Mouse (Mus musculus) spleen, adult 18-20 months (tissue): ENCODE measurements around the gene Pip5k1c.
A peak's percentile ranks its signal among the peaks of the same experiment; 100 is the strongest.

Experiments
- DNase-seq, 2 experiments: peaks; one replicate each; pipeline ENCODE4 v3.0.0; 2022; ENCODE audit warnings: mixed read lengths in 2 of 2

Gene Pip5k1c

DNA sequence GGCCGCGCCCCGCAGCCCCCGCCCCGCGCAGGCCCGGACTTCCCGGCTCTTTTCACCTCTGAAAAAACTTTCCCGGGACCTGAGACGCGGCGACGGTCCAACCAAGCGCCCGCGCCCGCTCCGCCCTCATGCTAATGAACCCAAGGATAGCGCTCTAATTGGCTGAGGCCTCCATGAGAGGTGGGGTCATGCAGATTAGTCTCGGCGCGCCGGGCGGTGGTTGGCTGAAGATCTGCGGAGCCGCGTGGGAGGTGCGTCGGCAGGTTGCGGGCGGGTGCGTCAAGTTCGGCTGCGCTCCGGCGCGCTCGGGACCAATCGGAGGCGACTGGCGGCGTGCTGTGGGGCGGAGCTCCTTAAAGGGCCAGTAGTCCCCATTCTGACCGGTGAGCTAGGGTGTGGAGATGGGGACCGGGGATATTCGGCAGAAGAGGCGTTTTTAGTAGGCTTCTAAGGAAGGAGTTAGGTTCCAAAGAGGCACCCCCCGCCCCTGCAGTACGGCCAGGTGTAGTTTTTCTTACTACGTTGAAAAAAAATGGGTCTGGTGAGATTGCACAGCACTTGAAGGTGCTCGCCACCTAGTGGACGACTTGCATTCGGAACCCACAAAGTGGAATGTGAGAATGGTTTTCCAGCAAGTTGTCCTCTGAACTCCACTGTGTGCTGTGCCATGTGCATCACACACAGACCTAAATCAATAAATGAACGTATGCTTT lies 57.7 kb downstream of the Pip5k1c start, which contains the start of gene Hmg20b:
Gene Hmg20b (minus strand): TSS at position 130 of the 713 bp plus-strand sequence.
- peak; percentile 97 to 99 for DNase-seq

DNA sequence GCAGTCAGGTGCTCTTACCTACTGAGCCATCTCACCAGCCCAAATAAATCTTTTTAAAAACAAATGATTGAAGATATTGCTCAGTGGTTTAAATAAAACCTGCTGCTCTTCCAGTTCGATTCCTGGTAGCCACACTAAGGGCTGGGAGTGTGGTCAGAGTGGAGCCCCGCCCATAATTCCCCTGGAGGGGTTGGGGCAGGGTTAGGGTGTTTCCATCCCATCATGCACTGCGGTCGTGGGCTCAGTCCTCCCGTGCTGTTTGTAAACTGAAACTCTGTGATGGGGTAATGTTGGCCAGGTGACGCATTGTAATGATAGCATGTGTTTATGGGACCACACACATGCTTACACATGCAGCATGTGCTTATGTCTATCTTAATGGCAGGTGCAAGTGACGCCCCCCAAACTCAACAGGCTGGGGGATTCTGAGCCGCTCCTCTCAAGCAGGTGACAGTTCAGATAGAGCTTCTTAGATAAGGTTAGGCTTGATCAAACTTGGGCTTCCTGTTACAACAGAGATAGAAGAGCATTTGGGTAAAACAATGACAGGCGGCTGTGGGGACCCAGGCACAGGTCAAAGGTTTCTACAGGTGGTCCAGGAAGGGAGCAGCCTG lies 59.0 kb downstream of the Pip5k1c start:
- DNase-seq = no peak

DNA sequence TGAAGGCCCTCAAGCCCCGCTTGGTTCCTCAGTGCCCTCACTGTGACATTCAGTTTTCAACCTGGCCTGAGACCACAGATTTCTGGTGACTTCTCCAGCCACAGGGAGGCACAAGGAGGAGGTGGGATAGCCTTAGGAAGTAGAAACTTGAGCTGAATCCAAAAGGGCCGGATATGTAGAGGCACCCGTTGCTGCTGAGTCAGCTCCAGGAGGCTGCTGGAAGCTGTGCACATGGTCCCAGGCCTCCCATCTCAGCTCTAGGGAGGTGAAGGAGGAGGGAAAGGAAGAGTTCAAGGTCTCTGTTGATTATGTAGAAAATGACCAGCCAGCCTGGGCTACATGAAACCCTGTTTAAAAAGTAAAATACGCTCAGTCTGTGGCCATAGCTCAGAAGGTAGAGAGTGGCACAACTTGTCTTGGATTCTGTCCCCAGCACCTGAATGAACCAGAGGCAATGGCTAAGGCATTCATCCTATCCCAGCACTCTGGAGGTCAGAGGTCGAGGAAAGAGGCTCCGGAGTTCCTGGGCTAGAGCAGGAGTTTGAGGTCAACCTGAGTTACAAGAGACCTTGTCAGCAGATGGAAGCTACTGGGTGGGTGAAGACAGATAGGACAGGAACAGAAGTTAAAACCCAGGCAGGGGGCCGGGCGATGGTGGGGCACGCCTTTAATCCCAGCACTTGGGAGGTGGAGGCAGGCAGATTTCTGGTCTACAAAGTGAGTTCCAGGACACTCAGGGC lies 62.1 kb downstream of the Pip5k1c start:
- no peak for DNase-seq

DNA sequence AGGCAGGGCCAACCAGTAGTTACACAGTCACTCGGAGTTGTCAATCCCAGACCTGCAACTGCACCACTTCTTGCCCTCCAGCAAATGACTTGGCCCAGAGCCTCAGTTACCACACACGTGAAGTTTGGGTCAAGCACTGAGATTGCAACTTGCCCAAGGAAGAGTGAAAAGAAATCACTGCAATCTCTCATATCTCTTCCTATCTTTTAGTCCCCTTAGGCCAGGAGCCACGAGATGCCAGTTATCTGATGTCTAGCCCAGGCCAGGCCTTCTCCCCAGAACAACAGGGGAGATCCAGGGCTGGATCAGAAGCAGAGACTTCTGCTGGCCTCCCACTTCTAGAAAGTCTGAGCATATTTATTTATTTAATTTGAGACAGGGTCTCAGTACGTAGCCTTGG lies 62.8 kb downstream of the Pip5k1c start:
- DNase-seq = no peak

DNA sequence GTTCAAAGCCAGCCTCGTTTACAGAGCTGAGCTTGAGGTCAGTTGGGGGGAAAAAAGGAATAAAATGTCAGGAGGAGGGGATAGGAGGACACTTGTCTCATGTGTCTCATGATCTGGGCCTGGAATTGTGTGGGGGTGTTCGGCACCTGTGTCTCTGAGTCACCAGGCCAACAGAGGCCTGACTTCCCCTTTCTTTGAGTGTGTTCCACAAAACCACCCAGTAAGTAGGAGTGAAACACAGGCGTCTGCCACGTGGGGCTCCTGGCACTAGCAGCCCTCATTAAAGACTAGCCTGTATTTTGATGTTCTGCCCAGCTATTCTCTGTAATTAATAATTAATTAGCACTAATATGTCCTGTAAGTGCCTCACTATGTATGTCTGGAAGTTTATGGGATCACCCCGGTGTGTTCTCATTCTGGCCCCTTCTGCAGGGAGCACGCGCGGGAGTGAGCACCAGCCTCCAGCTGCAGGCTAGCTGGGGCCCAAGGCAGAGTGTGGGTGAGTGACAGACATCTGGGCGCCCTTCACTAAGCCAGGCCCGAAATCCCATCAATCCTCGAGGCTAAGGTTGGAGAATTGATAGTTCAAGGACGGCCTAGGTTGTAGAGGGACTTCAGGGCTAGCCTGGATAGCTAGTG lies 63.7 kb downstream of the Pip5k1c start:
- DNase-seq = no peak

DNA sequence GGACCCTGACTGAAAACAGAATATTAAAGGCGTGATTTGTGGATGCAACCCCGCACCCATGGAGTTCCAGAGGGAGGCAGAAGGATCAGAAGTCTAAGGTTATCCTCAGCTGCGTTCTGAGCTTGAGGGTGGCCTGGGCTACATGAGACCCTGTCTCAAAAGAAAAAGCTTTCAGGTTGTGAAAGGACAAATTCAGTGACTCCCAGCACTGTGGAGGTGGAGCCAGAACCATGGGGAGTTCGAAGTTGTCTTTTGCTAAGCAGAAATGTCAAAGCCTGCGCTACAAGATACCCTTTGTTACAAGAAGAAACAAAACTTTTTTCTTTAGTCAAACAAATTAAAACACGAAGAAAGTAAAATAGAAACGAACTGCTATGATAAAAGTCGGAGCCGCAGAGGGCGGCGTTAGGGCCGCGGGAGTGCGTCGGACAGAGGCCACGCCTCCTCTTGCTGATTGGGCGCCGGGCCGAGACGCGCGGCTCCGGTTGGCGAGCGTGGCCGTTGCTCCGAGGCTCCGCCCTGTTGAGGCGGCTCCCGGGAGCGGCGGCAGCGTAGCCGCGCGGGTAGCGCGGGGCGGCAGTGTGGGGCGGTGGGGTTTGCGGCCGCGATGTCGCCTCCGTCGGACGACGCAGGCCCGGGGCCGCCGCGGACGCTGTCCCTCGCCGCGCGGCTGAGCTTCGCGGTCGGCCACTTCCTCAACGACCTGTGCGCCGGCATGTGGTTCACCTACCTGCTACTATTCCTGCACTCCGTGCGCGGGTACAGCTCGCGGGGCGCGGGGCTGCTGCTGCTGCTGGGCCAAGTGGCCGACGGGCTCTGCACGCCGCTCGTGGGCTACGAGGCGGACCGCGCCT lies 64.5 kb downstream of the Pip5k1c start, which contains the start of gene Mfsd12:
Gene Mfsd12 (plus strand): TSS at position 501 of the 854 bp plus-strand sequence.
- peak; percentile 83 to 86 for DNase-seq

DNA sequence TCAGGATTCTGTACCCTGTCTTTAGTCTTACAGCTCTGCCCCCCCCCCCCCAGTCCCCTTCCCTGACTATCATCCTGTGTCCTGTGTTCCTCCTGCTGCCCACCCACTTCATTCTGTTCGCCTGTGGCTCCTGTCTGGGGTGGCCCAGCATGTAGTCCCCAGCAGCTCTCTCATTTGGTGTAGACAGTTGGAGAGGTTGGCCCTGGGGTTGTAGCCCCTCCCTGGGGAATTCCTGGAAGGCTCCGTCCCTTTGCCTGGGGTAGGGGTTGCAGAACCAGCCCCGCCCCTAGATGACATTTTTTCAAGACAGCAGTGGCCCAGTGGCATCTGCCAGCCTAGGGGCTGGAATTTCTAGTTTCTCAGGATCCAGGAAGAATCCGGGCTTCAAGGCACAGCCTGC lies 65.4 kb downstream of the Pip5k1c start:
- DNase-seq = no peak

DNA sequence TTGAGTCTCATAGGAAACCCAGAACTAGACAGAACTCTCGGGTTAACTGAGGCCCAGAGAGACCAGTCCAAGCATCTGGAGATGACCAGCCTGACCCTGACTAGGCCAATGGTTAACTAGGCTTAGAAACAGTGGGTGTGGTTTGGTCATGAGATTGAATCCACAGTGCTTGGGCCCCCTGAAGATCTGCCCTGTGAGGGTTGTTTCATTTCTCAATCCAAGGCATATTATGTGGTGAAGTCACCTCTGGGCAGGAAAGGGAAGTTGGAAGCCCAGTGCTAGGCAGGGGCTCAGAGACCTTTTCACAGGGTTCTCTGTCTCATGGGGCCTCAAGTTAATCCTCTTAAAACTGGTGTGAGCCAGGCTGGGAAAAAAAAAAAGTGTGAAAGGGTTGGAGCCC lies 66.1 kb downstream of the Pip5k1c start:
- DNase-seq = no peak

DNA sequence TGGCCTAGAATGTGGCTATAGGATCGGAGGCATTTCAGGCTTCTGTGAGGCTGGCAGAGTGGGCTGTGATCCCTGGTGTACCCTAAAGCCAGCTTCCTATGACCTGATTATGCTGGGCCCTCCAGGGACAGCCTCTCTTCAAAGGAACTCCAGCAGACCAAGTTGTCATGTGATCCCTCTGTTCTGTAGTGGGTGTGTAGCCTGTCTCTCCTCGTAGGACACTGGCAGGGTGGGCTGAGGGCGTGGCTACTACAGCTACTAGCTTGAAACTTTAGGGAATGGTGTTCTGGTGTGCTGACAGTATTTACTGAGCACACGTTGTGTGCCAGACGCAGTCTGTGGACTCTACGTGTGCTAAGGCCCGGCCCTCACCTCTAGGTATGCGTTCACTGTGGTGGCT lies 68.0 kb downstream of the Pip5k1c start:
- no peak for DNase-seq

DNA sequence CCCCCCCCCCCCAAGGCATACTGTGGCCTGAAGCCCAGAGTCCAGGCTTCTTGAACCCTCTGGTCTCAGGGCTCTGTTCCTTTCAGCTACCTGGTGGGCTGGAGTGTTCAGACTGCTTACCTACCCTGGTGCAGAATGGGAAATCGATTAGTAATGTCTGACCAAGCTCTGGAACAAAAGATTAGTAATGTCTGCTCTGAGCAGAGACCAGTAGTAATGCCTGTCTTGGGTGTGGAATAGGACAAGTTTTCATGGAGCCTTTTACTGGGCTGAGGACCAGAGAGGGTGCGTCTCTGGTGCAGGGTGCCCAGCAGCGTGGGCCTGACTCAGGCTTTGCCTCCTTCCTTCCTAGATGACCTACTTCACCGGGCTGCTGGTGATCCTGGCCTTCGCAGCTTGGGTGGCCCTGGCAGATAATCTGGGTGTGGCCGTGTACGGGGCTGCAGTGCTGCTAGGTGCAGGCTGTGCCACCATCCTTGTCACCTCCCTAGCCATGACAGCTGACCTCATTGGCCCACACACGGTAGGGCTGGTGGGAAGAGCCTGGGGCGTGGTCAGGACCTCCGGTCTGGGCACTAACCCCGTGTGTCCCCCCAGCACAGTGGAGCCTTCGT lies 69.7 kb downstream of the Pip5k1c start:
- no peak for DNase-seq

DNA sequence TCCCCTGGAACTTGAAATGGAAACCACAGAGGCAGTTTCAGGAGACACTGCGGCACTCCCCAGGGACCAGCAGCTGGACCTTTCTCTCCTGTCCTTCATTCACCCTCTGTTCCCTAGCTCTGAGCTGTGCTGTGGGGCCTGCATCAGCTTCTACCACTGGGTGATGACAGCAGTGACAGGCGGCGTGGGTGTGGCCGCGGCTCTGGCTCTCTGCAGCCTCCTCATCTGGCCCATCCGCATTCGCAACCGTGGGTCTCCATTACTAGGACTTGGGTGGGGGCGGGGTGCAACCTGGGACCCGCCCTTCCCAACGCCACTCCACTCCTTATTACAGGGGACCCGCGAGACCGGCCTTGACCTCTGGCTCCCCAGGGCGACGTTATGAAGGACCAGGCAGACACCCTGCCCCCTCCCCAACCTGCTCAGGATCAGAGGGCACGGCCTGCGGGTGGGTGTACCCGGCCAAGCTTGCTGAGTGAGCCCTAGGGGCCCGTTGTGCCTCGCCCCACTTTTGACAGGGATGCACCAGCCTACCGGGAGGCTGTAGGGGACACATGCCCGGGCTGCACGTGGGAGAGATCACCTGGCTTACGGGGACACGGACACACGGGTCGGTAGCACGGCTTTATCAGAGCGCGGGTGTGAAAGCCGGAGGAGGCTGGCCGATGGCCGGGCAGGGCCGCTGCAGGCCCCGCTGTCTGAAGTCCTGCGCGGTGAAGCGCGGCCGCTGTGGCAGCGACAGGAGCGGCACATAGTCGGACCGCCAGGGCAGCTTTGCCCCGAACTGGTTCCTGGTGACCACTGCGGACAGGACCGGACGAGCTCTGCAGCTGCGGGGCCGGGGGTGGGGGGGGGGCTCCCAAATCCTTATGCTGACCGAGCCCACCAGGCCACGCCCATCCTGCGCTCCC lies 70.9 kb downstream of the Pip5k1c start:
- DNase-seq = no peak

DNA sequence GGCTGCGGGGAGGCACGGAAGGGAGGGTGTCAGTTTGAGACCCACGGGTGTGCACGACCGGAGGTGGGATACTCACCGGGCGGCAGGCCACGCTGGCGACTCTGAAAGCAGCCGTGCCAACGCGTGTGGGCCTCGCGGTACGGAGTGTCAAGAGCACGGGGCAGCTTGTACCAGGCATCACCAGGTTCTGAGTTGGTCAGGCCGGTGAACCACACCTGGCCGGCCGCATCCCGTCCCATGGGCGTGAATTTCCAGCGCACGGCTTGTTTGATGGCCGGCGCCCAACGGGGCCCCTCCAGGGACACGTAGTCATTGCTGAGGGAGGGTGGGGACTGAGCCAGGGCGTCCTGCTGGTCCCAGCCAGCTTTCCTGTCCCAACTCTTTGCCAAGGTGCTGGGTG lies 71.9 kb downstream of the Pip5k1c start:
- no peak for DNase-seq

DNA sequence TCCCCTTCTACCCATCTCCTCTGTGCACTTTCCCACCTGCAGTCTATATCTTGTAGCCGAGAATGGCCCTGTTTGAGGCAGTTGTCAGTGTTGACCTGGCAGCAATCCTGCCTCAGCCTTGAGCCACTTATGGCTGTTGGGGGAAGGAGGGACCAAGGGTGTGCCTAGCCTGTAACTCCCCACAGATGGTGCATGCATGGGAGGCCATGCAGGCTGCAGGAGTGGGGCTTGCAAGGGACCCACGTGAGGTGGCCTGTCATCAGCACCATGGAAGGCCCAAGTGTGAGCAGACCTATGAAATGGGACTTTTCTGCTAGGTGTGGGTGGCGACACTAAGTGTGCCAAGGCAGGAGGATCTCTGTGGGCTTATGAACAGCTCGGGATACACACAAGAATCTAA lies 72.3 kb downstream of the Pip5k1c start:
- DNase-seq = no peak

DNA sequence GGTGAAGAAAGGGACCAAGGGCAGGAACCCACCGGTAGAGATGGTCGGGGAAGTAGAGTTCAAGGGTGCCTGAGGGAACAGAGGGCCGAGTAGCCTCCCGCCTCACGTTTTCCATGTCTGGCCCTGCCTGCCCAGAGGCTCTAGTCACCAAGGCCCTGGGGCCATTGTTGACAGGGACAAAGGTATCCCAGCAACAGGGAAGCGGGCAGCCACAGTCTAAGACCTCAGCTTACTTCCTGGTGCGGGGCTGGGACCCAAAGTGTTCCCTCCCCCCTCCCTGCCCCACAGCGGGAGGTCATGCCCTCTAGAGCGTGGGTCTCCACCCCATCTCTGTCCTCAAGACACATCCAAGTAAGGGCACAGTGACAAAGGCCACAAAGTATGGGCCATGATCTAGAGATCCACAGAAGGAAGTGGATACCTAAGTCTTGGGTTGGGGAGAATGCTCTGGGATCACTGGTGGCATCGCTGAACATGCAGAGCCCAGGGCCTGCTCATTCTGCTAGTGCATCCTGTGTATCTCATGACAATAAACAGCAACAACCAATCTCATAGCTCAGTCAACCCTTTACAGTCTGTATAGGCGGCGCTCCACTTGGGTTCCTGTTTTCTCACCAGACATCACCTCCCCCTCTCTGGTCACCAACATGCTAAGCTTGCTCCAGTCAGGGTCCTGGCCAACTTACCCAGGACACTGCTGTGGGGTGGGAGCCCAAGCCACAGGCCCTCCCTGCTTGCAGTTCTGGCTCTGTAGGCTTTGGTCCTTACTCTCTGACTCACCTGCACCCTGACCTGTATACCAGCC lies 73.1 kb downstream of the Pip5k1c start, which contains the start of gene 4930404N11Rik:
Gene 4930404N11Rik (minus strand): TSS at position 145 of the 805 bp plus-strand sequence.
- DNase-seq = no peak

DNA sequence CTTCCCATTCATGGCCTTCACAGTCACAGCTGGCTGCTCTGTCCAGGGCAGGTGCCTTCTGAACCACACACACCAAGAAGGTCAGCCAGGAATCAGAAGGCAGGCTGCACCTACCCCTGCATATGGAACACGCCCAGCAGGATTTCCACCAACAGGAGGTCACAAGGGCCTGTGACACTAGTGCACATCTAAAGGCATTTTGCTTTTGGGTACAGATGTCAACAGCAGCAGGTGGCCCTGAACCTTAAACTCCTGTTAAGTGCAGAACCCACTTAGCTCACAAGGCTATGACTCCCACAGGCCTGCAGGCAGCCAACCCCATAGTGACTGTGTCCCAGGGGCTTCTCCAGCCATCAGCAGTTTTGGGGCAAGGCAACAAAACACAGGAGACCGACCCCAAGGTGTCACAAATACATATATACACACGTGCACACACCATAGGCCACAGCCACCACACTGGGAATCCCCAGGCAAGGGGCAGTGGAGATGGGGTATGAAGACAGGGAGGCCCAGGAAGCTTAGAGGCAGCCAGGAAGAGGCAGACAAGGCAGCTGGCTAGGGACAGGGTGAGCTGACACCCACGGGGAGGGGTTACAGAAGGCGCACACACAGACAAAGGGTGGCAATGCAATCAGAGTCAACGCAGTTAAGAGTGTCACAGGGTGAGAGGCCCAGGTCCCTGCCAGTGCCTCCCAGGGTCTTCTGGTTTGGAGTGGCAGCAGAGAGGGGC lies 73.9 kb downstream of the Pip5k1c start:
- DNase-seq = no peak

DNA sequence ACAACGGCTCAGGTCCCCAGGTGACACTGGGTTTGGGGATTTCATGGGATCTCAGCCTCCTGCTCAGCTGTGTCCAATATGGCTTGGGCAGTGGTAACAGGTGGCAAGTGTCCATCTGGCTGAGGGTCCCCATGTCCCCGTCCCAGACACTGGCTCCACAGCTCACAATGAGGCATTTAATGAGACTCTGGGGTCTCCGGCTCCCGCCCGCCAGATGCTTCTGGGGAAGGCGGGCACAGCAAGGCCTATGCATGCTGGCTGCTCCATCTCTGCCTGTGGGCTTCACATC lies 74.4 kb downstream of the Pip5k1c start:
- DNase-seq = no peak
